Mouse (Mus musculus) olfactory bulb, adult 2 months (tissue): ENCODE data around the gene Cd33.

Source experiments
- CTCF ChIP-seq: fragments of 200-500 bp; IDR thresholded peaks from 2 replicates; pipeline ENCODE4 v1.5.1; 2012; ENCODE audit warnings: low read depth, mild to moderate bottlenecking, low read length, moderate library complexity; ENCODE audit not compliant: insufficient read depth
- POLR2A ChIP-seq: fragments of 200-500 bp; IDR thresholded peaks from 2 replicates; pipeline ENCODE4 v1.6.1; 2012; ENCODE audit warnings: mild to moderate bottlenecking, low read depth, low read length, moderate library complexity; ENCODE audit not compliant: insufficient read depth

GRCm38 (mm10) chr7:43584790-43585189 lies 40.6 kb upstream of the Cd33 start:
- TF ChIP-seq CTCF (no peak), POLR2A (no peak)
